In the genomic region with DNA sequence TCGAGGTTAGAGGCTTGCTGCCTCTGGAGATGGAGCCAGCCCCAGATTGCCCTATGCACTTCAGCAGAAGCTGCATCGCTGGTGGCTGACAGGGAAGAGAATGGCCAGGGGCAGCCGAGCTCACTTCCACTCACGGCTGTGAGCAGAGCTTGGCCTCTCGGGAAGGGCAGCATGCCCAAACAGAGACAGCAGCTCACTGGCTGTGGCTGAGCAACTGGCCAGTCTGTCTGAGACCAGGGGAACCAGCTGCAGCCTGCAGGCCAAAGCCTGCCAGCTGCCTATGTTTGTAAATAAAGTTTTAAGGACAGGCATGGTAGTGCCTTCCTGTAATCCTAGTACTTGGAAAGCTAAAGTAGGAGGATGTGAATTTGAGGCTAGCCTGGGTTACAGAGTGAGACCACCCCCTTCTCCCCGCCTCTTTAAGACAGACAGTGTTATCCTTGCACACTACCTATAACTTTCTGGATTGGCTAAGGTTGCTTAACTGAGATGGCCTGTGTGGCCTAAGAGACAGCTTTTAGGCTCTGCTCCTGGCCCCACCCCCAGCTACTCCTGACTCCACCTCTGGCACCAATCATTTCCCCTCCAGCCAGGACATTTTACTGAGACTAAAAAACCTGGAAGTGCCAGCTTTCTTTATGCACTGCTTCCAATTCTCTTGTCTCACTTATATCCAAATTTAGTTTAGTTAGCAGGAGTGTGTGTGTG, we compare ENCODE assay signal across 8 mouse cellular contexts. TPM values are rescaled to one million over a fixed set of nuclear protein-coding genes. Genes with fewer than 3 reads are reported as not detected.
A peak's percentile ranks its signal among the peaks of the same experiment; 100 is the strongest.
DNase-seq lines count a peak whose midpoint lies in the region; ATAC-seq and TF ChIP-seq lines count a peak whose summit lies in the region.

No protein-coding gene starts in this region.

- no peak for TF ChIP-seq EP300 in liver, postnatal 0 days (IDR thresholded peaks at IDR 0.05; ENCODE audit: low read depth)

- peak overlapping the region; percentile 32; the same call in 1 of the 2 replicates for H3K27ac ChIP-seq in hindbrain, embryonic 12.5 days
- no peak overlapping the region; the same call in 1 of the 2 replicates for H3K27ac ChIP-seq in hindbrain, embryonic 13.5 days
- H3K27ac ChIP-seq in liver, postnatal 0 days (ENCODE audit: low read depth), result peak overlapping the region; percentile 34; the same call in 1 of the 2 replicates

- no peaks in the 10 kb centered on the region for H3K27me3 ChIP-seq in hindbrain, embryonic 12.5 days
- no peaks in the 10 kb centered on the region for H3K27me3 ChIP-seq in hindbrain, embryonic 13.5 days
- no peaks in the 10 kb centered on the region for H3K27me3 ChIP-seq in liver, postnatal 0 days (ENCODE audit: insufficient read depth, low read length)

- no peak overlapping the region for H3K4me2 ChIP-seq in hindbrain, embryonic 12.5 days (replicated peaks)
- no peak overlapping the region for H3K4me2 ChIP-seq in hindbrain, embryonic 13.5 days
- no peak overlapping the region for H3K4me2 ChIP-seq in liver, postnatal 0 days (ENCODE audit: low read depth, low read length)

- H3K9me3 ChIP-seq in hindbrain, embryonic 12.5 days (replicated peaks), result no peaks in the 10 kb centered on the region
- H3K9me3 ChIP-seq in hindbrain, embryonic 13.5 days, result no peaks in the 10 kb centered on the region
- H3K9me3 ChIP-seq in liver, postnatal 0 days (ENCODE audit: low read length), result no peaks in the 10 kb centered on the region

- WGBS in hindbrain, embryonic 12.5 days, result 60% methylated on average over 6 of the region's 6 CpGs
- 60% methylated on average over 6 of the region's 6 CpGs for WGBS in hindbrain, embryonic 13.5 days
- 54% methylated on average over 6 of the region's 6 CpGs for WGBS in liver, postnatal 0 days (ENCODE audit: insufficient replicate concordance)

- H3K36me3 ChIP-seq in hindbrain, embryonic 12.5 days, result 0 out of 2 replicates have a peak, but pooled peaks cover under 1% of the 10 kb centered on the region
- H3K36me3 ChIP-seq in hindbrain, embryonic 13.5 days, result no peaks in the 10 kb centered on the region
- H3K36me3 ChIP-seq in liver, postnatal 0 days (replicated peaks; ENCODE audit: insufficient read depth, low read length), result no peaks in the 10 kb centered on the region

- ATAC-seq in hindbrain, embryonic 12.5 days (ENCODE audit: low FRiP score), result no peak; the same call in 1 of the 2 replicates
- ATAC-seq in hindbrain, embryonic 13.5 days (ENCODE audit: low FRiP score), result no peak
- ATAC-seq in liver, postnatal 0 days, result no peak
- ATAC-seq in inflammation-experienced regulatory T-cells, adult 6 months, result no peak
- no peak for ATAC-seq in erythroid progenitor cell, adult 5-6 weeks (replicated peaks; ENCODE audit: low FRiP score, poor library complexity, severe bottlenecking)

- H3K4me1 ChIP-seq in hindbrain, embryonic 12.5 days, result peaks cover 68% of the 10 kb centered on the region
- peaks cover 81% of the 10 kb centered on the region for H3K4me1 ChIP-seq in hindbrain, embryonic 13.5 days (replicated peaks)
- peaks cover 57% of the 10 kb centered on the region for H3K4me1 ChIP-seq in liver, postnatal 0 days (ENCODE audit: insufficient read depth)

- H3K4me3 ChIP-seq in hindbrain, embryonic 12.5 days, result no peak overlapping the region
- no peak overlapping the region for H3K4me3 ChIP-seq in hindbrain, embryonic 13.5 days
- no peak overlapping the region for H3K4me3 ChIP-seq in liver, postnatal 0 days (ENCODE audit: low read depth, low read length)

- peak; percentile 49 for DNase-seq in Muller cell, postnatal 12 days (ENCODE audit: inconsistent ontology term)
- peak; percentile 50 for DNase-seq in gastrocnemius, postnatal 10 days
- DNase-seq in liver, postnatal 0 days, result no peak
- no peak for DNase-seq in spleen, postnatal 36 days (ENCODE audit: low spot score in 2 of 2)

- TF ChIP-seq CTCF in liver, postnatal 0 days (IDR thresholded peaks at IDR 0.05; ENCODE audit: low read depth), result no peak

- H3K9ac ChIP-seq in hindbrain, embryonic 12.5 days, result no peak overlapping the region
- no peak overlapping the region for H3K9ac ChIP-seq in hindbrain, embryonic 13.5 days
- peak overlapping the region; percentile 34; the same call in 1 of the 2 replicates for H3K9ac ChIP-seq in liver, postnatal 0 days (replicated peaks)

RNA-seq across cellular contexts. Expression of a gene that starts 11.5 kb away (rescaled TPM):
- polyA plus RNA-seq in hindbrain, embryonic 12.5 days (2016; fragmentation: Nextera tagmentation; extraction: Ambion mirVana), result 7.9 and 8.8 TPM in 2 replicates
- polyA plus RNA-seq in hindbrain, embryonic 13.5 days (2015; fragmentation: Nextera tagmentation; extraction: Ambion mirVana), result 5.3 and 5.6 TPM in 2 replicates
- total RNA-seq in gastrocnemius, postnatal 10 days (2021), result 10 to 100 TPM; 17.5 to 19.1 TPM
- 1.7 TPM in 2 replicates for polyA plus RNA-seq in liver, postnatal 0 days (2015; fragmentation: Nextera tagmentation; extraction: Ambion mirVana)
- polyA plus RNA-seq in inflammation-experienced regulatory T-cells, adult 6 months (2017; shearing (Covaris generic)), result 10 to 100 TPM in 1 of 3 experiments, 1 to 10 TPM in 2; 6.3 to 10.1 (median 8.5) TPM
- 3.8 and 6.1 TPM in 2 replicates for total RNA-seq in erythroid progenitor cell, adult 5-6 weeks (2015; ENCODE audit: low replicate concordance)
- total RNA-seq in erythroid progenitor cell, adult 5-6 weeks (2017; ENCODE audit: low replicate concordance), result 1.9 and 3.5 TPM in 2 replicates

RNA-seq across cellular contexts. Expression of a gene that starts 50.9 kb away (rescaled TPM):
- 14.9 and 15.6 TPM in 2 replicates for polyA plus RNA-seq in hindbrain, embryonic 12.5 days (2016; fragmentation: Nextera tagmentation; extraction: Ambion mirVana)
- 12.8 and 15.2 TPM in 2 replicates for polyA plus RNA-seq in hindbrain, embryonic 13.5 days (2015; fragmentation: Nextera tagmentation; extraction: Ambion mirVana)
- total RNA-seq in gastrocnemius, postnatal 10 days (2021), result 1 to 10 TPM; 4.3 to 4.8 TPM
- polyA plus RNA-seq in liver, postnatal 0 days (2015; fragmentation: Nextera tagmentation; extraction: Ambion mirVana), result 2.8 and 4.0 TPM in 2 replicates
- 10 to 100 TPM; 16.8 to 19.4 (median 19.1) TPM for polyA plus RNA-seq in inflammation-experienced regulatory T-cells, adult 6 months (2017; shearing (Covaris generic))
- 5.0 and 14.8 TPM in 2 replicates for total RNA-seq in erythroid progenitor cell, adult 5-6 weeks (2015; ENCODE audit: low replicate concordance)
- 2.6 and 10.1 TPM in 2 replicates for total RNA-seq in erythroid progenitor cell, adult 5-6 weeks (2017; ENCODE audit: low replicate concordance)

Comparison
In these comparisons a context has a peak if more than half of its experiments do, and no peak if none do; other contexts are left out.
1. DNase-seq: peak in Muller cell, postnatal 12 days (single experiment) and gastrocnemius, postnatal 10 days (single experiment); none in liver, postnatal 0 days (single experiment) and spleen, postnatal 36 days (0 of 2).